Mouse (Mus musculus): ENCODE data around the gene Grb10.

- no peak for TF ChIP-seq CTCF (IDR thresholded peaks at IDR 0.05; ENCODE audit: control insufficient read depth, insufficient read depth, insufficient read length)
- no peak for TF ChIP-seq MAX (IDR thresholded peaks at IDR 0.05)
- no peak for TF ChIP-seq CEBPB (IDR thresholded peaks at IDR 0.05; ENCODE audit: low read depth)
- TF ChIP-seq USF1 (IDR thresholded peaks at IDR 0.05; ENCODE audit: low read depth) = no peak
- no peak for TF ChIP-seq MYOG (IDR thresholded peaks at IDR 0.05; ENCODE audit: control insufficient read depth, extremely low read depth, insufficient read length)
Measured at GRCm38 (mm10) chr11:11938591-11938990, 99.9 kb downstream of the Grb10 start.

Data from C2C12 (cell line).